Mouse (Mus musculus) bone marrow macrophage, adult 2 months (primary cell): ENCODE data around the gene Tbcd. TPM values are rescaled to one million over a fixed set of nuclear protein-coding genes. Genes with fewer than 3 reads are reported as not detected.

ENCODE experiments used
- H3K27ac ChIP-seq: 2 replicates; pipeline ENCODE4 v1.5.1; 2012; ENCODE audit warnings: low read depth, low read length; ENCODE audit not compliant: insufficient read depth
- H3K4me1 ChIP-seq: 2 replicates; pipeline ENCODE4 v1.6.1; 2012; ENCODE audit warnings: low read length; ENCODE audit not compliant: control insufficient read depth, insufficient read depth
- H3K4me3 ChIP-seq: 2 replicates; pipeline ENCODE4 v1.5.1; 2012; ENCODE audit warnings: mild to moderate bottlenecking, low read length, moderate library complexity; ENCODE audit not compliant: insufficient read depth
- CTCF ChIP-seq: IDR thresholded peaks from 2 replicates; pipeline ENCODE4 v1.5.1; 2012; ENCODE audit warnings: low read depth, mild to moderate bottlenecking, low read length, moderate library complexity
- POLR2A ChIP-seq: IDR thresholded peaks from 2 replicates; pipeline ENCODE4 v1.6.1; 2012; ENCODE audit warnings: mild to moderate bottlenecking, low read depth, low read length, borderline replicate concordance
- polyA plus RNA-seq: library from polyadenylated mRNA; stranded (reverse); fragments of >200 nt; gene quantifications from 2 replicates; pipeline ENCODE4 v1.2.4, GENCODE M21; 2012; ENCODE audit not compliant: missing spikeins, insufficient read depth, insufficient read length

The Tbcd gene
- polyA plus RNA-seq, 1 experiment = 27.4 TPM

GRCm38 (mm10) chr11:121475699-121476415 lies 24.1 kb downstream of the Tbcd start:
- H3K4me1 ChIP-seq = peaks cover 25% of the 10 kb centered on the region
- TF ChIP-seq POLR2A (no peak), CTCF (peak; percentile 87)
- no peak overlapping the region for H3K4me3 ChIP-seq
- no peak overlapping the region for H3K27ac ChIP-seq

- Histone ChIP-seq H3K4me1 (peaks cover 10% of the 10 kb centered on the region), H3K4me3 (no peak overlapping the region), H3K27ac (no peak overlapping the region)
- TF ChIP-seq CTCF = no peak
- TF ChIP-seq POLR2A = no peak
Measured at GRCm38 (mm10) chr11:121479476-121480203, 27.9 kb downstream of the Tbcd start.

GRCm38 (mm10) chr11:121481129-121481528 lies 29.4 kb downstream of the Tbcd start:
- TF ChIP-seq POLR2A = no peak
- TF ChIP-seq CTCF = no peak
- no peak overlapping the region for H3K27ac ChIP-seq
- no peak overlapping the region for H3K4me3 ChIP-seq
- peaks cover 4% of the 10 kb centered on the region for H3K4me1 ChIP-seq

GRCm38 (mm10) chr11:121485882-121486281 lies 34.1 kb downstream of the Tbcd start:
- TF ChIP-seq CTCF (no peak), POLR2A (no peak)
- H3K27ac ChIP-seq = no peak overlapping the region
- peaks cover 8% of the 10 kb centered on the region for H3K4me1 ChIP-seq
- no peak overlapping the region for H3K4me3 ChIP-seq

- no peak overlapping the region for H3K4me3 ChIP-seq
- no peak overlapping the region for H3K27ac ChIP-seq
- H3K4me1 ChIP-seq = peaks cover 8% of the 10 kb centered on the region
- no peak for TF ChIP-seq CTCF
- TF ChIP-seq POLR2A = no peak
Measured at GRCm38 (mm10) chr11:121490651-121491050, 38.9 kb downstream of the Tbcd start.

- Histone ChIP-seq H3K4me3 (no peak overlapping the region), H3K4me1 (no peaks in the 10 kb centered on the region), H3K27ac (no peak overlapping the region)
- TF ChIP-seq POLR2A (no peak), CTCF (no peak)
Measured at GRCm38 (mm10) chr11:121500595-121500994, 48.8 kb downstream of the Tbcd start.

GRCm38 (mm10) chr11:121501525-121501924 lies 49.8 kb downstream of the Tbcd start:
- H3K27ac ChIP-seq = no peak overlapping the region
- TF ChIP-seq CTCF (no peak), POLR2A (no peak)
- H3K4me1 ChIP-seq = no peaks in the 10 kb centered on the region

GRCm38 (mm10) chr11:121502000-121502860 lies 50.5 kb downstream of the Tbcd start:
- Histone ChIP-seq H3K4me1 (no peaks in the 10 kb centered on the region), H3K4me3 (no peak overlapping the region), H3K27ac (no peak overlapping the region)
- TF ChIP-seq CTCF = no peak
- TF ChIP-seq POLR2A = no peak

More at GRCm38 (mm10) chr11:121501525-121501924, 49.8 kb downstream of the Tbcd start:
- no peak overlapping the region for H3K4me3 ChIP-seq

- Histone ChIP-seq H3K27ac (no peak overlapping the region), H3K4me3 (no peak overlapping the region), H3K4me1 (no peaks in the 10 kb centered on the region)
- TF ChIP-seq POLR2A = no peak
- TF ChIP-seq CTCF = no peak
Measured at GRCm38 (mm10) chr11:121508478-121508877, 56.7 kb downstream of the Tbcd start.
